Mouse (Mus musculus) embryonic facial prominence, embryonic 10.5 days (tissue): Measurements from ENCODE around the gene Adra2b. TPM values are rescaled to one million over a fixed set of nuclear protein-coding genes. Genes with fewer than 3 reads are reported as not detected.
A peak's percentile ranks its signal among the peaks of the same experiment; 100 is the strongest.

Experiments used
- DNase-seq: peaks from one replicate; pipeline ENCODE4 v3.0.0-alpha.2; 2017; ENCODE audit warnings: low spot score
- H3K27ac ChIP-seq: fragments of 300-500 bp; sonication (generic); replicated peaks from 2 replicates; pipeline ENCODE4 v1.5.1; 2016; ENCODE audit warnings: mild to moderate bottlenecking
- H3K27me3 ChIP-seq: fragments of 300-500 bp; sonication (generic); replicated peaks from 2 replicates; pipeline ENCODE4 v1.6.1; 2016; ENCODE audit warnings: low read depth, mild to moderate bottlenecking; ENCODE audit not compliant: poor library complexity, severe bottlenecking
- H3K36me3 ChIP-seq: fragments of 300-500 bp; sonication (generic); replicated peaks from 2 replicates; pipeline ENCODE4 v1.6.1; 2016; ENCODE audit warnings: mild to moderate bottlenecking, moderate library complexity
- H3K4me1 ChIP-seq: fragments of 300-500 bp; sonication (generic); 2 replicates; pipeline ENCODE4 v1.6.1; 2016
- H3K4me3 ChIP-seq: fragments of 300-500 bp; sonication (generic); 2 replicates; pipeline ENCODE4 v1.5.1; 2016; ENCODE audit warnings: mild to moderate bottlenecking, moderate library complexity
- H3K9me3 ChIP-seq: fragments of 300-500 bp; sonication (generic); 2 replicates; pipeline ENCODE4 v1.6.1; 2016; ENCODE audit warnings: mild to moderate bottlenecking
- WGBS: fragments of 180-500 bp; shearing (Covaris S2); methylation state at CpG from one replicate; pipeline ENCODE4 v1.1.7; 2016; 5-methylcytosine and 5-hydroxymethylcytosine counted together
- polyA plus RNA-seq: library from polyadenylated mRNA; unstranded; fragments of >200 nt; fragmentation: Nextera tagmentation; extraction: Ambion mirVana; gene quantifications from 2 replicates; pipeline ENCODE4 v1.2.1, GENCODE M21; 2016

Adra2b gene
- polyA plus RNA-seq, 1 experiment from 2014 or later: 1.9 TPM

GRCm38 (mm10) chr2:127346334-127346733 lies 16.7 kb upstream of the Adra2b start:
- H3K36me3 ChIP-seq: no peaks in the 10 kb centered on the region
- no peak overlapping the region for H3K4me3 ChIP-seq
- H3K27me3 ChIP-seq: peaks cover 6% of the 10 kb centered on the region; the same call in 1 of the 2 replicates
- no peaks in the 10 kb centered on the region for H3K9me3 ChIP-seq
- WGBS: 85% methylated on average over 1 of the region's 1 CpGs
- no peak overlapping the region for H3K27ac ChIP-seq
- DNase-seq: no peak
- no peaks in the 10 kb centered on the region for H3K4me1 ChIP-seq

GRCm38 (mm10) chr2:127347147-127347985 lies 15.6 kb upstream of the Adra2b start:
- Histone ChIP-seq H3K4me3 (no peak overlapping the region), H3K4me1 (no peaks in the 10 kb centered on the region), H3K9me3 (no peaks in the 10 kb centered on the region), H3K27ac (no peak overlapping the region), H3K27me3 (peaks cover 6% of the 10 kb centered on the region; the same call in 1 of the 2 replicates), H3K36me3 (no peaks in the 10 kb centered on the region)
- no peak for DNase-seq
- WGBS: 77% methylated on average over 13 of the region's 13 CpGs

GRCm38 (mm10) chr2:127353881-127354280 lies 9.1 kb upstream of the Adra2b start:
- WGBS: 89% methylated on average over 4 of the region's 4 CpGs
- Histone ChIP-seq H3K27ac (no peak overlapping the region), H3K4me3 (no peak overlapping the region)

GRCm38 (mm10) chr2:127363282-127363652 lies 259 bp downstream of the Adra2b start:
- no peaks in the 10 kb centered on the region for H3K9me3 ChIP-seq
- H3K4me3 ChIP-seq: peak overlapping the region; percentile 56
- peaks cover 15% of the 10 kb centered on the region for H3K4me1 ChIP-seq
- WGBS: under 1% methylated on average over 28 of the region's 28 CpGs
- no peak for DNase-seq
- H3K36me3 ChIP-seq: no peaks in the 10 kb centered on the region
- H3K27ac ChIP-seq: no peak overlapping the region
- H3K27me3 ChIP-seq: peaks cover 92% of the 10 kb centered on the region

More at GRCm38 (mm10) chr2:127353881-127354280, 9.1 kb upstream of the Adra2b start:
- Histone ChIP-seq H3K27me3 (peaks cover 36% of the 10 kb centered on the region), H3K4me1 (no peaks in the 10 kb centered on the region), H3K9me3 (no peaks in the 10 kb centered on the region), H3K36me3 (no peaks in the 10 kb centered on the region)
- DNase-seq: no peak

- no peak overlapping the region for H3K27ac ChIP-seq
- H3K4me1 ChIP-seq: peaks cover 15% of the 10 kb centered on the region
- H3K27me3 ChIP-seq: peaks cover 88% of the 10 kb centered on the region
- H3K4me3 ChIP-seq: peak overlapping the region; percentile 56
- H3K9me3 ChIP-seq: no peaks in the 10 kb centered on the region
- H3K36me3 ChIP-seq: no peaks in the 10 kb centered on the region
- WGBS: 6% methylated on average over 20 of the region's 20 CpGs
- peak; percentile 25 for DNase-seq
Observed at GRCm38 (mm10) chr2:127363696-127364095, 688 bp downstream of the Adra2b start.

- Histone ChIP-seq H3K4me3 (peak overlapping the region; percentile 56; the same call in 1 of the 2 replicates), H3K4me1 (peaks cover 15% of the 10 kb centered on the region), H3K9me3 (no peaks in the 10 kb centered on the region), H3K36me3 (no peaks in the 10 kb centered on the region), H3K27me3 (peaks cover 87% of the 10 kb centered on the region), H3K27ac (no peak overlapping the region)
- no peak for DNase-seq
- WGBS: 24% methylated on average over 8 of the region's 8 CpGs
Observed at GRCm38 (mm10) chr2:127364452-127364851, 1.4 kb downstream of the Adra2b start.

GRCm38 (mm10) chr2:127367126-127367820 lies 4.3 kb downstream of the Adra2b start:
- Histone ChIP-seq H3K27me3 (peaks cover 72% of the 10 kb centered on the region), H3K4me3 (no peak overlapping the region), H3K36me3 (no peaks in the 10 kb centered on the region), H3K27ac (no peak overlapping the region), H3K4me1 (peaks cover 34% of the 10 kb centered on the region), H3K9me3 (no peaks in the 10 kb centered on the region)
- 76% methylated on average over 10 of the region's 10 CpGs for WGBS
- no peak for DNase-seq

GRCm38 (mm10) chr2:127369703-127370376 lies 6.8 kb downstream of the Adra2b start:
- H3K36me3 ChIP-seq: no peaks in the 10 kb centered on the region
- peaks cover 19% of the 10 kb centered on the region for H3K4me1 ChIP-seq
- H3K27ac ChIP-seq: peak overlapping the region; percentile 57; the same call in 1 of the 2 replicates
- H3K9me3 ChIP-seq: no peaks in the 10 kb centered on the region
- WGBS: 76% methylated on average over 5 of the region's 5 CpGs
- no peak for DNase-seq
- no peak overlapping the region for H3K4me3 ChIP-seq
- peaks cover 46% of the 10 kb centered on the region for H3K27me3 ChIP-seq

- Histone ChIP-seq H3K9me3 (no peaks in the 10 kb centered on the region), H3K4me1 (peaks cover 19% of the 10 kb centered on the region), H3K36me3 (no peaks in the 10 kb centered on the region), H3K27me3 (peaks cover 36% of the 10 kb centered on the region), H3K4me3 (peak overlapping the region; percentile 4; the same call in 1 of the 2 replicates), H3K27ac (peak overlapping the region; percentile 57)
- 53% methylated on average over 9 of the region's 9 CpGs for WGBS
- DNase-seq: no peak
Observed at GRCm38 (mm10) chr2:127370561-127371483, 7.8 kb downstream of the Adra2b start.

- Histone ChIP-seq H3K4me3 (no peak overlapping the region), H3K9me3 (no peaks in the 10 kb centered on the region), H3K27me3 (peaks cover 30% of the 10 kb centered on the region), H3K36me3 (no peaks in the 10 kb centered on the region), H3K4me1 (peaks cover 19% of the 10 kb centered on the region), H3K27ac (peak overlapping the region; percentile 57; the same call in 1 of the 2 replicates)
- 73% methylated on average over 1 of the region's 1 CpGs for WGBS
- DNase-seq: no peak
Observed at GRCm38 (mm10) chr2:127371484-127371861, 8.5 kb downstream of the Adra2b start.

GRCm38 (mm10) chr2:127372082-127372481 lies 9.1 kb downstream of the Adra2b start:
- no peak for DNase-seq
- Histone ChIP-seq H3K27me3 (peaks cover 23% of the 10 kb centered on the region), H3K27ac (no peak overlapping the region), H3K4me3 (no peak overlapping the region), H3K36me3 (no peaks in the 10 kb centered on the region), H3K4me1 (peaks cover 19% of the 10 kb centered on the region), H3K9me3 (no peaks in the 10 kb centered on the region)
- WGBS: 87% methylated on average over 2 of the region's 2 CpGs
